Mouse (Mus musculus) MEL (cell line): ENCODE results near the gene Muc13. TPM values are rescaled to one million over a fixed set of nuclear protein-coding genes. Genes with fewer than 3 reads are reported as not detected.

ENCODE experiments used
- DNase-seq: peaks from one replicate; pipeline ENCODE4 v3.0.0; 2011; ENCODE audit warnings: low read depth, low spot score
- H3K27ac ChIP-seq: 2 replicates; pipeline ENCODE4 v1.5.1; 2012; ENCODE audit warnings: low read depth, mild to moderate bottlenecking, control low read depth, low read length, moderate library complexity; ENCODE audit not compliant: control insufficient read depth
- H3K27me3 ChIP-seq, 2 experiments: fragments of 150-350 bp in 1 of 2; sonication (generic) in 1 of 2; 2 replicates each; pipeline ENCODE4 v1.6.1; 2012; ENCODE audit warnings: low read length in 2 of 2, mild to moderate bottlenecking in 2 of 2, improper control_type of control experiment in 1 of 2, moderate library complexity in 1 of 2; ENCODE audit not compliant: insufficient read depth in 2 of 2, control insufficient read depth in 1 of 2
- H3K36me3 ChIP-seq, 2 experiments: 2 replicates each; pipeline ENCODE4 v1.6.1; 2012 to 2014; ENCODE audit warnings: low read length in 2 of 2, improper control_type of control experiment in 1 of 2, inconsistent platforms in 1 of 2, mild to moderate bottlenecking in 1 of 2; ENCODE audit not compliant: insufficient read depth in 2 of 2, control insufficient read depth in 1 of 2
- H3K4me1 ChIP-seq, 2 experiments: fragments of 150-350 bp in 1 of 2; sonication (generic) in 1 of 2; 2 replicates each; pipeline ENCODE4 v1.6.1; 2012; ENCODE audit warnings: low read length in 2 of 2, improper control_type of control experiment in 1 of 2, mild to moderate bottlenecking in 1 of 2; ENCODE audit not compliant: insufficient read depth in 2 of 2, control insufficient read depth in 1 of 2
- H3K4me3 ChIP-seq, 2 experiments: fragments of 150-350 bp in 1 of 2; sonication (generic) in 1 of 2; 2 replicates each; pipeline ENCODE4 v1.5.1; 2012; ENCODE audit warnings: low read depth in 2 of 2, low read length in 2 of 2, mild to moderate bottlenecking in 2 of 2, moderate library complexity in 2 of 2, control low read depth in 1 of 2, improper control_type of control experiment in 1 of 2; ENCODE audit not compliant: control insufficient read depth in 1 of 2, insufficient read depth in 1 of 2
- H3K79me2 ChIP-seq: 2 replicates; pipeline ENCODE4 v1.6.1; 2012; ENCODE audit warnings: mild to moderate bottlenecking, low read length, moderate library complexity; ENCODE audit not compliant: control insufficient read depth, poor library complexity, insufficient read depth
- H3K9ac ChIP-seq: 2 replicates; pipeline ENCODE4 v1.6.1; 2012; ENCODE audit warnings: low read depth, mild to moderate bottlenecking, control low read depth, low read length, moderate library complexity; ENCODE audit not compliant: control insufficient read depth, poor library complexity, severe bottlenecking
- H3K9me3 ChIP-seq: fragments of 150-350 bp; sonication (generic); replicated peaks from 2 replicates; pipeline ENCODE4 v1.6.1; 2012; ENCODE audit warnings: mild to moderate bottlenecking, low read length, improper control_type of control experiment, moderate library complexity; ENCODE audit not compliant: insufficient read depth
- BHLHE40 ChIP-seq: IDR thresholded peaks from 2 replicates; pipeline ENCODE4 v1.6.1; 2012; ENCODE audit warnings: low read depth, mild to moderate bottlenecking, inconsistent platforms, low read length, improper control_type of control experiment, borderline replicate concordance
- CHD2 ChIP-seq: IDR thresholded peaks from 2 replicates; pipeline ENCODE4 v1.6.1; 2011; ENCODE audit warnings: low read length, improper control_type of control experiment
- E2F4 ChIP-seq: IDR thresholded peaks from 2 replicates; pipeline ENCODE4 v1.6.1; 2011; ENCODE audit warnings: low read depth, low read length, improper control_type of control experiment, borderline replicate concordance
- ELF1 ChIP-seq: IDR thresholded peaks from 2 replicates; pipeline ENCODE4 v1.6.1; 2014; ENCODE audit warnings: low read depth, mild to moderate bottlenecking, inconsistent platforms, low read length, improper control_type of control experiment, moderate library complexity
- ETS1 ChIP-seq: IDR thresholded peaks from 2 replicates; pipeline ENCODE4 v1.6.1; 2012; ENCODE audit warnings: low read depth, mild to moderate bottlenecking, inconsistent platforms, low read length, improper control_type of control experiment, moderate library complexity
- MAZ ChIP-seq: IDR thresholded peaks from 2 replicates; pipeline ENCODE4 v1.6.1; 2012; ENCODE audit warnings: low read depth, mild to moderate bottlenecking, inconsistent platforms, low read length, improper control_type of control experiment
- MYC ChIP-seq: IDR thresholded peaks from 2 replicates; pipeline ENCODE4 v1.6.1; 2011; ENCODE audit warnings: low read depth, mild to moderate bottlenecking, low read length, improper control_type of control experiment, moderate library complexity
- POLR2AphosphoS5 ChIP-seq: IDR thresholded peaks from 2 replicates; pipeline ENCODE4 v1.6.1; 2012; ENCODE audit warnings: low read depth, borderline replicate concordance, mild to moderate bottlenecking, inconsistent platforms, low read length, moderate library complexity, mixed read lengths
- SIN3A ChIP-seq: IDR thresholded peaks from 2 replicates; pipeline ENCODE4 v1.6.1; 2012; ENCODE audit warnings: low read length, improper control_type of control experiment, inconsistent platforms
- SMC3 ChIP-seq: IDR thresholded peaks from 2 replicates; pipeline ENCODE4 v1.6.1; 2011; ENCODE audit warnings: low read depth, low read length, improper control_type of control experiment
- TBP ChIP-seq: IDR thresholded peaks from 2 replicates; pipeline ENCODE4 v1.8.0; 2011; ENCODE audit warnings: low read depth, low read length, improper control_type of control experiment
- USF1 ChIP-seq: IDR thresholded peaks from 2 replicates; pipeline ENCODE4 v1.6.1; 2014; ENCODE audit warnings: low read depth, mild to moderate bottlenecking, inconsistent platforms, low read length, improper control_type of control experiment, moderate library complexity
- USF2 ChIP-seq, 2 experiments: IDR thresholded peaks; 2 replicates each; pipeline ENCODE4 v1.6.1; 2011 to 2012; ENCODE audit warnings: improper control_type of control experiment in 2 of 2, low read length in 2 of 2, borderline replicate concordance in 1 of 2, inconsistent platforms in 1 of 2, low read depth in 1 of 2, mild to moderate bottlenecking in 1 of 2; ENCODE audit not compliant: insufficient read depth in 1 of 2
- ZKSCAN1 ChIP-seq: IDR thresholded peaks from 2 replicates; pipeline ENCODE4 v1.6.1; 2012; ENCODE audit warnings: low read depth, mild to moderate bottlenecking, inconsistent platforms, low read length, improper control_type of control experiment, moderate library complexity
- polyA plus RNA-seq, 2 experiments: library from polyadenylated mRNA; stranded (reverse) in 1 of 2; unstranded in 1 of 2; fragments of >175 nt in 1 of 2; fragments of >200 nt in 1 of 2; gene quantifications; 2 replicates each; pipeline versions ENCODE4 v1.2.1 to v1.2.4; 2012; ENCODE audit warnings: low replicate concordance in 2 of 2, low read depth in 1 of 2; ENCODE audit not compliant: insufficient read length in 2 of 2, insufficient read depth in 1 of 2, missing spikeins in 1 of 2
- total RNA-seq: library from RNA; depleted of rRNA; stranded (reverse); fragments of 300-350 nt; gene quantifications from 2 replicates; pipeline ENCODE4 v1.2.3, GENCODE M21; 2012

The Muc13 gene
- total and polyA plus RNA-seq, 3 experiments = 59.5 to 129 TPM; not detected in 1

DNA sequence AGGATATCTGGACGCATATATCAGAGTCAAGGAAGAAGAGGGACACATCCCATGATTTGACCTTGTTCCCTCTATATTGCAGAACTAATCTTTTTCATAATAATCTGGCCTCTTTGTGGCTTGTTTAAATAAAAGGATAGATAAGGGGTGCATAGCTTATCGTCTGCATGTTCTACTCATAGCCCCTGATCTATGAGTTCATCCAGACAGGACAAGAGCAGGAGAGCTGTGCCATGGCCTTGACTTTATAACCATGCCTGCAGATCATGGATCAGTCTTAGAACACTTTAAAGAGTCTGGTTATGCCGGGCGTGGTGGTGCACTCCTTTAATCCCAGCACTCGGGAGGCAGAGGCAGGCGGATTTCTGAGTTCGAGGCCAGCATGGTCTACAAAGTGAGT, 34.6 kb upstream of the Muc13 start:
- H3K27me3 ChIP-seq = no peaks in the 10 kb centered on the region
- H3K4me3 ChIP-seq = no peak overlapping the region
- no peak for TF ChIP-seq SIN3A
- TF ChIP-seq USF1 = no peak
- TF ChIP-seq POLR2AphosphoS5 = no peak
- no peak for TF ChIP-seq ELF1
- TF ChIP-seq USF2 (IDR thresholded peaks at IDR 0.05; ENCODE audit: borderline replicate concordance in 1 of 2, insufficient read depth in 1 of 2, low read depth in 1 of 2, low read length in 2 of 2) = no peak
- TF ChIP-seq BHLHE40 = no peak
- no peak for DNase-seq
- H3K27ac ChIP-seq = no peak overlapping the region
- no peaks in the 10 kb centered on the region for H3K9me3 ChIP-seq
- H3K9ac ChIP-seq = no peak overlapping the region
- no peaks in the 10 kb centered on the region for H3K79me2 ChIP-seq
- H3K36me3 ChIP-seq = peaks cover 0 to 8% of the 10 kb centered on the region in 2 experiments; a peak in 2 of 4 replicates
- H3K4me1 ChIP-seq = peaks cover 0 to 9% of the 10 kb centered on the region in 2 experiments; a peak in 3 of 4 replicates

DNA sequence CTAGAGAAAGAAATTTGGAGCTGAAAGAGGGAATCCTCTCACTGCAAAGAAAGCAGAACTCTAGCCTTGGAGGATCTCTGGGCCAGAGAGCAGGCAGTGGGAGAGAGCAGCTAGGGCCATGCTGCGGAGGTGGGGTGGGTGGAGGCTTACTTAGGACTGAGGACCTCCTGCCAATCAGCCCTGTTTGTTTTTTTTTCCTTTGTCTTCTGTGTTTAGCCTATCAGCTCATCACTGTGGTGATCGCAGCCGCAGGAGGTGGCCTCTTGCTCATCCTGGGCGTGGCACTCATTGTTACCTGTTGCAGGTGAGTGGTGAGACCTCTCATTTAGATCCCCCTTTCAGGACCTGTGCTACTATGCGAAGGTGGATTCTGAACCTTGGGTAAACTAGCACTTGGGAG, 33.3 kb upstream of the Muc13 start:
- Histone ChIP-seq H3K9me3 (no peaks in the 10 kb centered on the region), H3K4me3 (no peak overlapping the region), H3K36me3 (peaks cover 0 to 20% of the 10 kb centered on the region in 2 experiments; a peak in 2 of 4 replicates), H3K27me3 (no peaks in the 10 kb centered on the region), H3K4me1 (peaks cover 4 to 20% of the 10 kb centered on the region in 2 experiments), H3K27ac (no peak overlapping the region), H3K9ac (no peak overlapping the region), H3K79me2 (no peaks in the 10 kb centered on the region)
- no peak for DNase-seq
- TF ChIP-seq CHD2 (no peak), ETS1 (no peak), SIN3A (no peak), USF1 (no peak), ZKSCAN1 (no peak), SMC3 (no peak)

- TF ChIP-seq TBP (no peak), POLR2AphosphoS5 (no peak), MYC (no peak), SMC3 (no peak), E2F4 (no peak), MAZ (no peak), USF1 (no peak)
- H3K36me3 ChIP-seq = peaks cover 0 to 23% of the 10 kb centered on the region in 2 experiments; a peak in 2 of 4 replicates
Observed at GRCm38 (mm10) chr16:33760996-33761395, 32.8 kb upstream of the Muc13 start.

More at GRCm38 (mm10) chr16:33760996-33761395, 32.8 kb upstream of the Muc13 start:
- H3K27ac ChIP-seq = no peak overlapping the region
- no peak overlapping the region for H3K9ac ChIP-seq
- H3K9me3 ChIP-seq = no peaks in the 10 kb centered on the region
- H3K4me3 ChIP-seq = no peak overlapping the region
- H3K27me3 ChIP-seq = no peaks in the 10 kb centered on the region
- DNase-seq = no peak
- peaks cover 6 to 23% of the 10 kb centered on the region in 2 experiments for H3K4me1 ChIP-seq
- H3K79me2 ChIP-seq = no peaks in the 10 kb centered on the region
